Comparison of ENCODE assay signal across 18 mouse cellular contexts in genomic region chr11:116951429-116951828, GRCm38 (mm10). TPM values are rescaled to one million over a fixed set of nuclear protein-coding genes. Genes with fewer than 3 reads are reported as not detected.
"Had no signal": no experiment of that assay in that cellular context is flagged by ENCODE, and none has a peak within 500 bp of the region (broad histone marks: within the 10 kb centered on the region; RNA-seq: fewer than 3 reads in every experiment).

No protein-coding gene starts in this region.

- H3K4me3 ChIP-seq: layer of hippocampus, adult 2 months; limb, embryonic 10.5 days; limb, embryonic 13.5 days; liver, embryonic 12.5 days; liver, embryonic 15.5 days; lung, embryonic 15.5 days; midbrain, embryonic 13.5 days had no signal

- H3K27ac ChIP-seq: kidney, postnatal 0 days; layer of hippocampus, adult 2 months; limb, embryonic 10.5 days; limb, embryonic 13.5 days; liver, embryonic 12.5 days; liver, embryonic 15.5 days; lung, embryonic 15.5 days; macrophage; midbrain, embryonic 13.5 days had no signal

- H3K4me1 ChIP-seq: limb, embryonic 13.5 days; liver, embryonic 12.5 days; liver, embryonic 15.5 days; midbrain, embryonic 13.5 days had no signal

- H3K9ac ChIP-seq: limb, embryonic 13.5 days; liver, embryonic 12.5 days; liver, embryonic 15.5 days; lung, embryonic 15.5 days; midbrain, embryonic 13.5 days had no signal

- ATAC-seq: liver, embryonic 12.5 days; midbrain, embryonic 13.5 days had no signal

- H3K27me3 ChIP-seq: limb, embryonic 13.5 days; liver, embryonic 12.5 days; liver, embryonic 15.5 days; lung, embryonic 15.5 days; midbrain, embryonic 13.5 days had no signal

- H3K9me3 ChIP-seq: limb, embryonic 13.5 days; liver, embryonic 12.5 days; liver, embryonic 15.5 days; lung, embryonic 15.5 days had no signal

- DNase-seq: kidney, postnatal 25 days; layer of hippocampus, adult 9-11 months; liver; lung, adult 18-20 months; lung, postnatal 14 days; thymus, adult 2 months; thymus, postnatal 14 days; thymus, postnatal 4 days had no signal

- H3K36me3 ChIP-seq: limb, embryonic 10.5 days; limb, embryonic 13.5 days; liver, embryonic 12.5 days; liver, embryonic 15.5 days; lung, embryonic 15.5 days had no signal

- H3K4me2 ChIP-seq: limb, embryonic 13.5 days; liver, embryonic 12.5 days; liver, embryonic 15.5 days; lung, embryonic 15.5 days; midbrain, embryonic 13.5 days had no signal

RNA-seq across cellular contexts. Expression of gene Mgat5b, which starts 32.8 kb away (rescaled TPM):
- polyA plus RNA-seq: liver, embryonic 12.5 days; liver, embryonic 15.5 days; macrophage; spleen, adult 2 months had no signal
